Mouse (Mus musculus) heart, embryonic 14.5 days (tissue): ENCODE results near the gene Fst. TPM values are rescaled to one million over a fixed set of nuclear protein-coding genes. Genes with fewer than 3 reads are reported as not detected.

Experiments used
- ATAC-seq: fragments of 200-750 bp; cut with Nextera tagmentation; 2 replicates; pipeline ENCODE4 v1.8.0; 2017; ENCODE audit warnings: low read depth, moderate TSS enrichment; ENCODE audit not compliant: insufficient number of reproducible peaks, insufficient read depth, low FRiP score
- H3K27ac ChIP-seq, 2 experiments: fragments of 200-500 bp in 1 of 2; fragments of 300-500 bp in 1 of 2; sonication (generic) in 1 of 2; replicated peaks in 1 of 2; 2 replicates each; pipeline ENCODE4 v1.5.1; 2012 to 2014; ENCODE audit warnings: low read depth in 2 of 2, low read length in 2 of 2, control low read depth in 1 of 2, mild to moderate bottlenecking in 1 of 2, mixed read lengths in 1 of 2; ENCODE audit not compliant: control insufficient read depth in 1 of 2, insufficient read depth in 1 of 2
- H3K27me3 ChIP-seq: fragments of 300-500 bp; sonication (generic); 2 replicates; pipeline ENCODE4 v1.6.1; 2014; ENCODE audit warnings: mild to moderate bottlenecking, low read length, control low read depth; ENCODE audit not compliant: control insufficient read depth, insufficient read depth
- H3K36me3 ChIP-seq: fragments of 300-500 bp; sonication (generic); 2 replicates; pipeline ENCODE4 v1.6.1; 2014; ENCODE audit warnings: mild to moderate bottlenecking, control low read depth, low read length, mixed read lengths; ENCODE audit not compliant: control insufficient read depth, insufficient read depth
- H3K4me1 ChIP-seq, 2 experiments: fragments of 200-500 bp in 1 of 2; fragments of 300-500 bp in 1 of 2; sonication (generic) in 1 of 2; 2 replicates each; pipeline ENCODE4 v1.6.1; 2012 to 2014; ENCODE audit warnings: low read length in 2 of 2, control low read depth in 1 of 2, mixed read lengths in 1 of 2; ENCODE audit not compliant: control insufficient read depth in 2 of 2, insufficient read depth in 2 of 2
- H3K4me2 ChIP-seq: fragments of 300-500 bp; sonication (generic); 2 replicates; pipeline ENCODE4 v1.6.1; 2014; ENCODE audit warnings: mild to moderate bottlenecking, low read length
- H3K4me3 ChIP-seq, 2 experiments: fragments of 200-500 bp in 1 of 2; fragments of 300-500 bp in 1 of 2; sonication (generic) in 1 of 2; 2 replicates each; pipeline ENCODE4 v1.5.1; 2012 to 2014; ENCODE audit warnings: low read length in 2 of 2, mild to moderate bottlenecking in 2 of 2, control low read depth in 1 of 2, low read depth in 1 of 2, moderate library complexity in 1 of 2; ENCODE audit not compliant: control insufficient read depth in 1 of 2, insufficient read depth in 1 of 2
- H3K9ac ChIP-seq: fragments of 300-500 bp; sonication (generic); 2 replicates; pipeline ENCODE4 v1.6.1; 2014; ENCODE audit warnings: mild to moderate bottlenecking, low read length
- H3K9me3 ChIP-seq: fragments of 300-500 bp; sonication (generic); 2 replicates; pipeline ENCODE4 v1.6.1; 2016; ENCODE audit warnings: low read length, control low read depth; ENCODE audit not compliant: control insufficient read depth
- WGBS: fragments of 180-500 bp; shearing (Covaris S2); extraction: QIAGEN DNeasy Blood & Tissue Kit; methylation state at CpG from one replicate; pipeline ENCODE4 v1.1.7; 2014; 5-methylcytosine and 5-hydroxymethylcytosine counted together
- polyA plus RNA-seq: library from polyadenylated mRNA; unstranded; fragments of >200 nt; fragmentation: Nextera tagmentation; extraction: Ambion mirVana; gene quantifications from 2 replicates; pipeline ENCODE4 v1.2.1, GENCODE M21; 2014

Fst gene
- polyA plus RNA-seq, result 3.2 and 5.8 TPM in 2 replicates

- no peak within 1 kb of the TSS for H3K27ac ChIP-seq
Measured at GRCm38 (mm10) chr13:114458886-114459700, at the start of gene Fst. Gene Fst, minus strand, starts transcription at chr13:114458951.

DNA sequence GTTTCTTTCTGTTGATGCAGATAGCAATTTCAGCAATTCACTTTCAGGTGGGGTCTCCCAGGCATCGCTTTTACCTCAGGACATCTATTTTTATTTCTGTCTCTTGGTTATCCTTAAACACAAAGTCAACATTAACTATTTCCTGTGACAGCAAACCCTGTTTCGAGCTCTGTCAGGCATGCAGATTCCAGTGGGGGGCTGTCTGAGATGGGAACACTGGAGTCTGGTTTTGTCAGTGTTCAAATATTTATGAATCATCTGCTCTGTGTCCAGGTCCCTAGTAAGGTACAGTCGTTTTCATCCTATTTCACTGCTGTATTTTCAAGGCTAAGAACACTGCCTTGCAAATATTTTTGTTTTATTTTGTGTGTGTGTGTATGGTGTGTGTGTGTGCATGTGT lies 35.1 kb upstream of the Fst start:
- Histone ChIP-seq H3K4me1 (no peaks in the 10 kb centered on the region), H3K9ac (no peak overlapping the region), H3K36me3 (no peaks in the 10 kb centered on the region), H3K4me3 (no peak overlapping the region), H3K4me2 (no peak overlapping the region), H3K27me3 (no peaks in the 10 kb centered on the region), H3K9me3 (no peaks in the 10 kb centered on the region), H3K27ac (no peak overlapping the region)
- WGBS, result 49% methylated on average over 3 of the region's 3 CpGs
- ATAC-seq, result no peak

More at GRCm38 (mm10) chr13:114458886-114459700, at the start of gene Fst:
- H3K4me3 ChIP-seq, result peak within 1 kb of the TSS; percentile 64 to 68
- peaks cover 8 to 10% of the 10 kb centered on the region in 2 experiments; a peak in 3 of 4 replicates for H3K4me1 ChIP-seq
- ATAC-seq, result no peak
- H3K9me3 ChIP-seq, result no peaks in the 10 kb centered on the region
- no peaks in the 10 kb centered on the region for H3K36me3 ChIP-seq
- WGBS, result under 1% methylated on average over 69 of the region's 77 CpGs
- H3K4me2 ChIP-seq, result peak within 1 kb of the TSS; percentile 87
- peaks cover 18% of the 10 kb centered on the region for H3K27me3 ChIP-seq
- peak within 1 kb of the TSS; percentile 52 for H3K9ac ChIP-seq

- 34% methylated on average over 7 of the region's 7 CpGs for WGBS
- Histone ChIP-seq H3K9ac (no peak overlapping the region), H3K36me3 (no peaks in the 10 kb centered on the region), H3K4me3 (no peak overlapping the region), H3K27ac (no peak overlapping the region), H3K9me3 (no peaks in the 10 kb centered on the region), H3K4me1 (peaks cover 0 to 5% of the 10 kb centered on the region in 2 experiments; a peak in 1 of 4 replicates), H3K27me3 (no peaks in the 10 kb centered on the region), H3K4me2 (no peak overlapping the region; the same call in 1 of the 2 replicates)
- no peak for ATAC-seq
Measured at GRCm38 (mm10) chr13:114488178-114488577, 29.4 kb upstream of the Fst start.

- no peaks in the 10 kb centered on the region for H3K9me3 ChIP-seq
- no peak overlapping the region for H3K4me3 ChIP-seq
- H3K9ac ChIP-seq, result no peak overlapping the region
- H3K27ac ChIP-seq, result no peak overlapping the region
- H3K4me1 ChIP-seq, result no peaks in the 10 kb centered on the region
- ATAC-seq, result no peak
- H3K4me2 ChIP-seq, result no peak overlapping the region
- no peaks in the 10 kb centered on the region for H3K27me3 ChIP-seq
- no peaks in the 10 kb centered on the region for H3K36me3 ChIP-seq
- WGBS, result 83% methylated on average over 4 of the region's 4 CpGs
Measured at GRCm38 (mm10) chr13:114478329-114478728, 19.6 kb upstream of the Fst start.

DNA sequence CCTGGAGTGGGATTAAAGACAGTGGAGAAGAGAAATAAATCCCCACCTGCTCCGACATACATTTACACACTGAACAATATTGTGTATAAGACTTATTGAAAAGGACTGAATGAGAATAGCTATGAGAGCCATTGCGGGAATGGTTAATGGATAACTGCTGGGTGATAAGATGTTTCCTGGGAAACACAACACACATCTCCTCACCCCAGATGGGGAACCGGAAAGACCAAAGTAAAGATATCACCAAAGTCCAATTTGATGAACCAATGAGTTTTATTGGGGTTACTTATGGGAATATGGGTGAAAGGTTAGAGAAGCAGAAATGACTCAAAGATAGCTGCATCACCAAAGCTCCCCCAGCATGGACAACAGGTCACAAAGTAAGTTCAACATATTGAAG lies 11.2 kb upstream of the Fst start:
- Histone ChIP-seq H3K4me3 (no peak overlapping the region), H3K27ac (no peak overlapping the region), H3K4me1 (no peaks in the 10 kb centered on the region), H3K9me3 (no peaks in the 10 kb centered on the region), H3K27me3 (no peaks in the 10 kb centered on the region), H3K9ac (no peak overlapping the region), H3K4me2 (no peak overlapping the region), H3K36me3 (no peaks in the 10 kb centered on the region)
- 82% methylated on average over 3 of the region's 3 CpGs for WGBS
- no peak for ATAC-seq

- Histone ChIP-seq H3K36me3 (no peaks in the 10 kb centered on the region), H3K4me3 (no peak overlapping the region), H3K4me2 (no peak overlapping the region), H3K27me3 (no peaks in the 10 kb centered on the region), H3K27ac (no peak overlapping the region), H3K9ac (no peak overlapping the region), H3K9me3 (no peaks in the 10 kb centered on the region), H3K4me1 (no peaks in the 10 kb centered on the region)
- no peak for ATAC-seq
- 85% methylated on average over 6 of the region's 6 CpGs for WGBS
Measured at GRCm38 (mm10) chr13:114466269-114466919, 7.6 kb upstream of the Fst start.

- H3K27me3 ChIP-seq, result no peaks in the 10 kb centered on the region
- no peak overlapping the region for H3K9ac ChIP-seq
- no peak overlapping the region for H3K4me2 ChIP-seq
- 57% methylated on average over 1 of the region's 1 CpGs for WGBS
- H3K4me1 ChIP-seq, result no peaks in the 10 kb centered on the region
- H3K4me3 ChIP-seq, result no peak overlapping the region
- no peaks in the 10 kb centered on the region for H3K9me3 ChIP-seq
- H3K36me3 ChIP-seq, result no peaks in the 10 kb centered on the region
- ATAC-seq, result no peak
- H3K27ac ChIP-seq, result no peak overlapping the region
Measured at GRCm38 (mm10) chr13:114465387-114465786, 6.6 kb upstream of the Fst start.
